Mouse (Mus musculus): ENCODE results near the gene Arfgap3.

- TF ChIP-seq CTCF (IDR thresholded peaks at IDR 0.05; ENCODE audit: low read depth): no peak
- no peak for TF ChIP-seq EP300 (IDR thresholded peaks at IDR 0.05; ENCODE audit: low read depth)
Observed at GRCm38 (mm10) chr15:83265269-83265668, 84.8 kb downstream of the Arfgap3 start.

All from heart, postnatal 0 days (tissue).